Mouse (Mus musculus) CD8-positive naive resting alpha-beta T cell, adult 2 months (primary cell): ENCODE measurements around the gene Socs3.

Experiments
- DNase-seq, 2 experiments: peaks; one replicate each; pipeline ENCODE4 v3.0.0; 2022; ENCODE audit warnings: low read depth in 2 of 2, low spot score in 2 of 2

Gene Socs3

GRCm38 (mm10) chr11:117969945-117970872 is at the start of gene Socs3:
TSS of gene Socs3 (minus strand) at chr11:117970047.
- peak; percentile 94 to 97 for DNase-seq

- peak; percentile 42 to 47 for DNase-seq
Observed at GRCm38 (mm10) chr11:118018328-118018727, 48.5 kb upstream of the Socs3 start.

- peak in 1 of 2 experiments; percentile 20 for DNase-seq
Observed at GRCm38 (mm10) chr11:118015381-118016145, 45.7 kb upstream of the Socs3 start.

GRCm38 (mm10) chr11:118014391-118014995 is 44.6 kb upstream of the Socs3 start:
- peak; percentile 49 to 62 for DNase-seq

- no peak for DNase-seq
Observed at GRCm38 (mm10) chr11:118013339-118013738, 43.5 kb upstream of the Socs3 start.

GRCm38 (mm10) chr11:118012595-118012994 is 42.7 kb upstream of the Socs3 start:
- DNase-seq = no peak

GRCm38 (mm10) chr11:118009865-118010571 is 40.2 kb upstream of the Socs3 start:
- DNase-seq = no peak

GRCm38 (mm10) chr11:118008843-118009242 is 39.0 kb upstream of the Socs3 start:
- no peak for DNase-seq

GRCm38 (mm10) chr11:118008144-118008805 is 38.4 kb upstream of the Socs3 start:
- DNase-seq = no peak

GRCm38 (mm10) chr11:118007460-118008143 is 37.8 kb upstream of the Socs3 start:
- no peak for DNase-seq

GRCm38 (mm10) chr11:118004217-118004616 is 34.4 kb upstream of the Socs3 start:
- no peak for DNase-seq

GRCm38 (mm10) chr11:118003718-118004117 is 33.9 kb upstream of the Socs3 start:
- DNase-seq = no peak

- no peak for DNase-seq
Observed at GRCm38 (mm10) chr11:118003176-118003575, 33.3 kb upstream of the Socs3 start.

GRCm38 (mm10) chr11:118000565-118001215 is 30.8 kb upstream of the Socs3 start:
- no peak for DNase-seq

GRCm38 (mm10) chr11:118000083-118000482 is 30.2 kb upstream of the Socs3 start:
- DNase-seq = no peak

GRCm38 (mm10) chr11:117999260-117999934 is 29.6 kb upstream of the Socs3 start:
- no peak for DNase-seq

GRCm38 (mm10) chr11:117998356-117998755 is 28.5 kb upstream of the Socs3 start:
- DNase-seq = no peak

- no peak for DNase-seq
Observed at GRCm38 (mm10) chr11:117997085-117997484, 27.2 kb upstream of the Socs3 start.

GRCm38 (mm10) chr11:117996066-117996465 is 26.2 kb upstream of the Socs3 start:
- DNase-seq = no peak
